Mouse (Mus musculus) CH12.LX (cell line): ENCODE data around the gene Zfp148. TPM values are rescaled to one million over a fixed set of nuclear protein-coding genes. Genes with fewer than 3 reads are reported as not detected.

ENCODE experiments used
- DNase-seq: peaks from one replicate; pipeline ENCODE4 v3.0.0-alpha.2; 2013; ENCODE audit errors: extremely low read depth
- H3K27ac ChIP-seq: 2 replicates; pipeline ENCODE4 v1.5.1; 2012; ENCODE audit warnings: low read depth, mild to moderate bottlenecking, control low read depth, moderate library complexity; ENCODE audit not compliant: insufficient read depth
- H3K27me3 ChIP-seq: replicated peaks from 2 replicates; pipeline ENCODE3; 2012; ENCODE audit warnings: inconsistent platforms
- H3K36me3 ChIP-seq, 2 experiments: replicated peaks in 1 of 2; 2 replicates each; pipeline versions ENCODE3 to v1.6.1; 2012; ENCODE audit warnings: inconsistent platforms in 1 of 2, low read length in 1 of 2, mild to moderate bottlenecking in 1 of 2, mixed read lengths in 1 of 2, moderate library complexity in 1 of 2; ENCODE audit not compliant: control insufficient read depth in 1 of 2, insufficient read depth in 1 of 2
- H3K4me1 ChIP-seq, 2 experiments: 2 replicates each; pipeline ENCODE4 v1.6.1; 2012; ENCODE audit warnings: inconsistent platforms in 1 of 2, moderate library complexity in 1 of 2; ENCODE audit not compliant: insufficient read depth in 2 of 2, control insufficient read depth in 1 of 2
- H3K4me2 ChIP-seq: 2 replicates; pipeline ENCODE4 v1.6.1; 2012; ENCODE audit warnings: low read depth, mild to moderate bottlenecking, control low read depth; ENCODE audit not compliant: poor library complexity, insufficient read depth, severe bottlenecking
- H3K4me3 ChIP-seq, 3 experiments: fragments of 150-350 bp in 1 of 3; sonication (generic) in 1 of 3; replicated peaks in 1 of 3; 2 replicates each; pipeline versions ENCODE3 to v1.5.1; 2011 to 2012; ENCODE audit warnings: low read depth in 2 of 3, low read length in 2 of 3, mild to moderate bottlenecking in 2 of 3, moderate library complexity in 2 of 3, control low read depth in 1 of 3, improper control_type of control experiment in 1 of 3, inconsistent platforms in 1 of 3, mixed read lengths in 1 of 3; ENCODE audit not compliant: poor library complexity in 1 of 3
- H3K79me2 ChIP-seq: replicated peaks from 2 replicates; pipeline ENCODE4 v1.6.1; 2012; ENCODE audit warnings: mild to moderate bottlenecking, moderate library complexity; ENCODE audit not compliant: control insufficient read depth, poor library complexity, insufficient read depth, severe bottlenecking; ENCODE audit errors: extremely low read depth
- H3K9ac ChIP-seq: 2 replicates; pipeline ENCODE4 v1.6.1; 2012; ENCODE audit warnings: low read depth, mild to moderate bottlenecking, control low read depth, moderate library complexity; ENCODE audit not compliant: insufficient read depth
- H3K9me3 ChIP-seq: replicated peaks from 2 replicates; pipeline ENCODE3; 2012; ENCODE audit warnings: low read length, inconsistent platforms, mixed read lengths
- BHLHE40 ChIP-seq: IDR thresholded peaks from 2 replicates; pipeline ENCODE4 v1.6.1; 2011; ENCODE audit warnings: mild to moderate bottlenecking, low read depth, low read length, improper control_type of control experiment
- CHD2 ChIP-seq: IDR thresholded peaks from 2 replicates; pipeline ENCODE4 v1.6.1; 2011; ENCODE audit warnings: low read length, improper control_type of control experiment
- E2F4 ChIP-seq: IDR thresholded peaks from 2 replicates; pipeline ENCODE4 v1.6.1; 2011; ENCODE audit warnings: low read depth, low read length, improper control_type of control experiment; ENCODE audit not compliant: insufficient replicate concordance
- ETS1 ChIP-seq: conservative IDR thresholded peaks from 2 replicates; pipeline ENCODE4 v1.6.1; 2012; ENCODE audit warnings: low read depth, mild to moderate bottlenecking, inconsistent platforms, low read length, improper control_type of control experiment, moderate library complexity
- GABPA ChIP-seq: IDR thresholded peaks from 2 replicates; pipeline ENCODE4 v1.6.1; 2012; ENCODE audit warnings: low read depth, low read length, improper control_type of control experiment, inconsistent platforms; ENCODE audit not compliant: insufficient replicate concordance
- HCFC1 ChIP-seq: IDR thresholded peaks from 2 replicates; pipeline ENCODE4 v1.6.1; 2012; ENCODE audit warnings: low read depth, mild to moderate bottlenecking, inconsistent platforms, low read length, improper control_type of control experiment
- JUN ChIP-seq: IDR thresholded peaks from 2 replicates; pipeline ENCODE4 v1.6.1; 2011; ENCODE audit warnings: low read depth, mild to moderate bottlenecking, low read length, improper control_type of control experiment, moderate library complexity; ENCODE audit not compliant: insufficient read depth
- JUND ChIP-seq: conservative IDR thresholded peaks from 2 replicates; pipeline ENCODE4 v1.6.1; 2011; ENCODE audit warnings: low read depth, low read length, improper control_type of control experiment
- KAT2A ChIP-seq: IDR thresholded peaks from 2 replicates; pipeline ENCODE4 v1.6.1; 2012; ENCODE audit warnings: low read length, improper control_type of control experiment, inconsistent platforms; ENCODE audit not compliant: insufficient replicate concordance
- MAZ ChIP-seq: IDR thresholded peaks from 2 replicates; pipeline ENCODE4 v1.6.1; 2012; ENCODE audit warnings: low read depth, mild to moderate bottlenecking, inconsistent platforms, low read length, improper control_type of control experiment, moderate library complexity
- MXI1 ChIP-seq: IDR thresholded peaks from 2 replicates; pipeline ENCODE4 v1.6.1; 2011; ENCODE audit warnings: mild to moderate bottlenecking, low read depth, low read length, improper control_type of control experiment
- NELFE ChIP-seq: IDR thresholded peaks from 2 replicates; pipeline ENCODE4 v1.6.1; 2011; ENCODE audit warnings: low read depth, low read length, improper control_type of control experiment
- PAX5 ChIP-seq: IDR thresholded peaks from 2 replicates; pipeline ENCODE4 v1.6.1; 2012; ENCODE audit warnings: low read length, inconsistent platforms, mixed read lengths
- POLR2A ChIP-seq: IDR thresholded peaks from 2 replicates; pipeline ENCODE4 v1.6.1; 2011; ENCODE audit warnings: low read depth, mild to moderate bottlenecking, improper control_type of control experiment, low read length
- POLR2AphosphoS2 ChIP-seq: IDR thresholded peaks from 2 replicates; pipeline ENCODE4 v1.6.1; 2011; ENCODE audit warnings: low read depth, low read length, improper control_type of control experiment
- SMC3 ChIP-seq: IDR thresholded peaks from 2 replicates; pipeline ENCODE4 v1.6.1; 2011; ENCODE audit warnings: low read depth, low read length, improper control_type of control experiment
- TBP ChIP-seq: conservative IDR thresholded peaks from 2 replicates; pipeline ENCODE4 v1.6.1; 2011; ENCODE audit warnings: low read depth, low read length, improper control_type of control experiment
- ZKSCAN1 ChIP-seq: IDR thresholded peaks from 2 replicates; pipeline ENCODE4 v1.6.1; 2012; ENCODE audit warnings: low read depth, inconsistent platforms, low read length, improper control_type of control experiment, borderline replicate concordance
- ZMIZ1 ChIP-seq: IDR thresholded peaks from 2 replicates; pipeline ENCODE4 v1.6.1; 2012; ENCODE audit warnings: low read depth, mild to moderate bottlenecking, inconsistent platforms, low read length, improper control_type of control experiment
- ZNF384 ChIP-seq: IDR thresholded peaks from 2 replicates; pipeline ENCODE4 v1.6.1; 2012; ENCODE audit warnings: low read depth, low read length, improper control_type of control experiment, inconsistent platforms
- dilution Hi-C: fragments of 300-500 bp; cut with MboI; formaldehyde crosslinking; loops from 2 replicates; pipeline ENCODE4 v1.14.3; 2020; ENCODE audit warnings: low sequenced_read_pairs; ENCODE audit not compliant: extremely low pct_unique_long_range_greater_than_20kb, extremely low pct_ligation_motif_present
- in situ Hi-C: fragments of 300-500 bp; cut with MboI; formaldehyde crosslinking; loops from 3 replicates; pipeline ENCODE4 v1.14.3; 2019; ENCODE audit warnings: low sequenced_read_pairs, low pct_ligation_motif_present, low pct_unique_long_range_greater_than_20kb, mixed read lengths
- polyA plus RNA-seq: library from polyadenylated mRNA; unstranded; fragments of >175 nt; gene quantifications from 2 replicates; pipeline ENCODE4 v1.2.1, GENCODE M21; 2012; ENCODE audit warnings: low read depth; ENCODE audit not compliant: insufficient read length
- total RNA-seq, 2 experiments: library from RNA; depleted of rRNA; stranded (reverse); fragments of 300-350 nt in 1 of 2; fragments of >200 nt in 1 of 2; gene quantifications; 2 replicates each; pipeline ENCODE4 v1.2.3; 2012 to 2014

The Zfp148 gene
- total and polyA plus RNA-seq, 3 experiments: 19.5 to 36.6 (median 28.6) TPM

- peak overlapping the region in 2 of 3 experiments; percentile 3 to 31 for H3K4me3 ChIP-seq
- peak overlapping the region; percentile 15 for H3K9ac ChIP-seq
- no peak for DNase-seq
- peaks cover 2% of the 10 kb centered on the region for H3K27me3 ChIP-seq
- TF ChIP-seq ZKSCAN1: no peak
- no peak for TF ChIP-seq JUN
- no peak for TF ChIP-seq GABPA
- no peaks in the 10 kb centered on the region for H3K36me3 ChIP-seq
- peak overlapping the region; percentile 48 for H3K4me2 ChIP-seq
- peaks cover 5% of the 10 kb centered on the region for H3K9me3 ChIP-seq
- dilution Hi-C loops: no loop called here
- H3K4me1 ChIP-seq: peaks cover 2 to 20% of the 10 kb centered on the region in 2 experiments; a peak in 3 of 4 replicates
- H3K79me2 ChIP-seq: no peaks in the 10 kb centered on the region
- H3K27ac ChIP-seq: no peak overlapping the region
- in situ Hi-C loops: no loop called here
Measured at GRCm38 (mm10) chr16:33337681-33338080, 43.0 kb upstream of the Zfp148 start.

GRCm38 (mm10) chr16:33338492-33338891, 42.1 kb upstream of the Zfp148 start:
- Histone ChIP-seq H3K9me3 (peaks cover 5% of the 10 kb centered on the region), H3K27ac (no peak overlapping the region), H3K27me3 (peaks cover 2% of the 10 kb centered on the region), H3K9ac (no peak overlapping the region), H3K4me3 (no peak overlapping the region), H3K36me3 (no peaks in the 10 kb centered on the region), H3K79me2 (no peaks in the 10 kb centered on the region), H3K4me1 (peaks cover 3 to 20% of the 10 kb centered on the region in 2 experiments; a peak in 3 of 4 replicates), H3K4me2 (no peak overlapping the region)
- in situ Hi-C loops: no loop called here
- no peak for DNase-seq
- dilution Hi-C loops: no loop called here
- TF ChIP-seq TBP (no peak), CHD2 (no peak), ZMIZ1 (no peak), POLR2A (no peak), SMC3 (no peak), BHLHE40 (no peak), PAX5 (no peak), MXI1 (no peak), MAZ (no peak), KAT2A (no peak), ETS1 (no peak), HCFC1 (no peak), ZKSCAN1 (no peak), JUND (no peak)

GRCm38 (mm10) chr16:33339476-33339875, 41.2 kb upstream of the Zfp148 start:
- H3K4me1 ChIP-seq: peaks cover 7 to 23% of the 10 kb centered on the region in 2 experiments; a peak in 3 of 4 replicates
- in situ Hi-C loops: no loop called here
- peaks cover 5% of the 10 kb centered on the region for H3K9me3 ChIP-seq
- no peak overlapping the region for H3K4me3 ChIP-seq
- H3K36me3 ChIP-seq: no peaks in the 10 kb centered on the region
- H3K27me3 ChIP-seq: peaks cover 2% of the 10 kb centered on the region
- dilution Hi-C loops: no loop called here
- H3K27ac ChIP-seq: no peak overlapping the region
- no peak overlapping the region for H3K4me2 ChIP-seq
- no peak for DNase-seq
- H3K79me2 ChIP-seq: no peaks in the 10 kb centered on the region
- no peak overlapping the region for H3K9ac ChIP-seq
- no peak for TF ChIP-seq ZNF384
- no peak for TF ChIP-seq HCFC1
- TF ChIP-seq POLR2AphosphoS2: no peak
- TF ChIP-seq NELFE: no peak
- no peak for TF ChIP-seq PAX5
- TF ChIP-seq E2F4: no peak
